Mouse (Mus musculus): ENCODE data around the gene Olfr1377. TPM values are rescaled to one million over a fixed set of nuclear protein-coding genes. Genes with fewer than 3 reads are reported as not detected.
"Not testable (repeated sequence)": the region's sequence is repeated elsewhere in the genome, so short reads cannot be mapped to it uniquely, and the experiment has no call there.

Gene Olfr1377
- total RNA-seq (2021) = not detected
- long read RNA-seq, experiment 1 = 0 reads
- long read RNA-seq, experiment 2 = 0 reads

DNA sequence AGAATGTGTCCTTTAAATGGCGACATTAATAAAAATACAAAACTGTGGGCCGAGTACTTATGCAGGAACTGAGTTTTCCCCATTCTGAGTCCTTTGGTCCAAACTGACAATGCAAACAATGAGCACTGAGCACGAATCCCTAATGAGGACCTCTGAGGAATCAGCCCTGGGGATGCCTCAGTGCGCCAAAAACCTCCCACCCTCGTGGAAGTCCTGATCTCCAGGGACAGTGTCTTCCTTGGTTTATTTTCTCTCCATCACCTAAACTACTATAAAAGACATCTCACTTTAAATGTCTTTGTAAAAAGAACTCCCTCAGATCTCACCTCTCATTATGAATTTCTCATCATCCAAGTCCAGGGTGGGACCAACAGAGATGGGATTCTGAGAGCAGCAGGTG is at the start of gene Olfr1377:
TSS of gene Olfr1377 (plus strand) at position 301 of the 400 bp plus-strand sequence.
- DNase-seq = no peak

DNA sequence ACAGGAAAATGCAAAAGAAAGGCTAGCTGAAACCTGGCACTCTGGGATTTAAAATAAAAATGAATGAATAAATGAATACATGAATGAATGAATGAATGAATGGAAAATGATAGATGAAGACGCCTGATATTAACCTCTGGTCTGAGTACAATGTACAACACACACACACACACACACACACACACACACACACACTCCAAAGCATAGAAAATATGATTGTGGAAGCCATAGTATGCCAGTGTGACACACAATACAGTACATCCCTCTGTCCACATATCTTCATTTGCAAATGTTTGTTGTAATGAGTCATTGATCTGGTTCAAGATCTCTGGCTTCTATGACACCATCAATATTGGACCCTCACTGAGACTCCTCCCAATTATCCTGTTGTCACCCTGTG is 49.7 kb upstream of the Olfr1377 start:
- no peak for DNase-seq

DNA sequence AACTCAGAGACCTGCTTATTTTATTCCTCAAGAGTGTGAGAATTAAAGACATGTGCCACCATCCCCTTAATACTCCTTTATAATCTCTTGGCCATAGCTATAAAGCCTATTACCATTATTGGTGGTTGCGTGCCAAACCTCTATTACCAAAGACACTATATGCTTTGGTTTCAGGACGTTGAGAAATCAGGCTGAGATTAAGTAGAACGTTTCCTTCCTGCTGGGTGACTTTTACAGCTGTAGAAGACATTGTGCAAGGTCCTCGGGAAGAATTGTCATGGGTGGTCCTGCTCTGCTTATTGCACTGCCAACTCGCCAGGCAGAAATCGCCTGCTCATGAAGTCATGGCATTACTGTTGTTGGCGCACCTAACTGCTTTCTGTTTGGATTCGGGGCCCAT is 43.3 kb upstream of the Olfr1377 start:
- no peak for DNase-seq

- DNase-seq = peak; percentile 16 to 23
These were observed 42.0 kb upstream of the Olfr1377 start for GRCm38 (mm10) chr11:50939621-50940366.

DNA sequence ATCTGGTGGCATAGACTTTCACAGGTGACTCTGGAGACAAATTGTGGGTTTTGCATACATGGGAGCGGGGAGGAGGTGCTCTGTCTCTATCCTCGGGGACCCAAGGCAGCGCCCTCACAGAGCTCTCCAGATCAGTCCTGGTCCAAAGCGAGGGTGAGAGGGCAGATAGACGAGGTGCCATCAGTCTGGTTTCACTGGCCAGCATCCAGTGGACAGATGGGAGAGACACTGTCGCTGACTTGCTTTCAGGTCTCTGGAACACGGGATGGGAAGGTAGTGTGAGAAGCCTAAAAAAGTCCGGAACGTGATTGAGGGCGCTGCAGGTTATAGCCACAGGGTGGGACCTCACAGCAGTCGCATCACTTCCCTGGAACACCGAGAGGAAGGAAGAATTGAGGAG is 39.4 kb upstream of the Olfr1377 start:
- DNase-seq = no peak

DNA sequence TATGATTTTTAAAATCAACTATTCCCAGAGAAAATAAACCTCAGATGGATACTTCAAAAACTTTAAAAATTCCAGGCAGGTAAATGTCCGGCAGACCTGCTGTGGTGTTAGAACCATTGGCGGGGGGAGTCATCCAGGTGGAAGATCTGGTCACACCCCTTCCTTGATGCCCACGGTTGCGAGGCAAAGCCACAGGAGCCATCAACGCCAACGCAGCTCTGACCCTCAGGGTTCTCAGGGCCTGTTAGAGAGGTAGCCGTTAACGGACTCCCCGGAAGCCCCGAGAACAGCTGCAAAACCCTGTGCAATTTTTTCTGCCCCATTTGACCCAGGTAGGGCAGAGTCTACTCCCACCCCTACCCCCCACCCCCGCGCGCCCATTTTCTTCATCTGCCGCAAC is 38.3 kb upstream of the Olfr1377 start, which contains the start of gene 4933414I15Rik:
TSS of gene 4933414I15Rik (minus strand) at position 260 of the 400 bp plus-strand sequence.
- no peak for DNase-seq

- DNase-seq = peak; percentile 36 to 43
These were observed 29.5 kb upstream of the Olfr1377 start for GRCm38 (mm10) chr11:50952290-50952689.

- no peak for DNase-seq
These were observed 28.1 kb upstream of the Olfr1377 start, which contains the start of gene Prop1 for GRCm38 (mm10) chr11:50953665-50954064. TSS of gene Prop1 (minus strand) at chr11:50953765.

GRCm38 (mm10) chr11:50964886-50965285 is 16.9 kb upstream of the Olfr1377 start:
- no peak for DNase-seq

DNA sequence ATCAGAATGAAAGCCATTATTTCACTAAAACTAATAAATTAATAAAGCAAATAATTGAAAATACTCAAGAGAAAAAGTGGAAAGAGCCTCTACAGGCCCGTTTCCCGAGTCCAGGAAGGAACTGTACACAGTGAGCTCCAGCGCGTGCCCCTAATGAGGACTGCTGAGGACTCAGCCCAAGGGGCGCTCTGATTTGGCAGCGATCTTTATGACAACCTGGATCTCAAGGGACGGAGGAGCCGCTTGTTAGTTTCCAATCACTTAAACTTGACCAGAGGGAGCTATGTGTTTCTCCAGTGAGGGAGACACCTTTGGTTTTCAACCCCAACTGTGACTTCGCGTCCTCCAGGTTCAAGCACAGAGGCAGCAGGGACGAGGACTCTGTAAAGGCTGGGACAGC is 15.5 kb upstream of the Olfr1377 start, which contains the start of gene Olfr1378:
TSS of gene Olfr1378 (plus strand) at position 301 of the 400 bp plus-strand sequence.
- DNase-seq = no peak

DNA sequence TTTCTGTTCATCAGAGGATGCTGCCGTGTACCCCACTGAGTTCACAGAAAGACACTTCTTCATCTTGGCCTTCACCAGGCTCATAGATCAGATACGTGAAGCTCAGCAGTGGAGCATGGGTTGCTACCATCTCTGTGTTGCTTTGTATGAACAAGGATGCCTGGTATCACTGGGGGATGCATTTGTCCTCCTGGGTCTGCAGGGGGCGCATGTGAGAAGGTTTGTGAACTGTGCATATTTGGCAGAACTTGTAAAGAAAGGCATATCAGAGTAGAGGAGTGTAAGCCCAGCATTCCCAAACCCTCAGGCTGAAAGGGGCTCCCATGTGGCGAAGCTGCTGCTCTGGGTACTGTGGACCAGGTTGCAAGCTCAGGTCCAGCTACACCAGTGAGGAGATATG is 4.6 kb upstream of the Olfr1377 start:
- peak; percentile 53 to 70 for DNase-seq

- no peak for DNase-seq
These were observed 21.5 kb downstream of the Olfr1377 start, which contains the start of gene Olfr51 for GRCm38 (mm10) chr11:51003296-51003695. TSS of gene Olfr51 (plus strand) at chr11:51003596.

GRCm38 (mm10) chr11:51011821-51012220 is 30.1 kb downstream of the Olfr1377 start:
- DNase-seq = peak; percentile 88 to 95

DNA sequence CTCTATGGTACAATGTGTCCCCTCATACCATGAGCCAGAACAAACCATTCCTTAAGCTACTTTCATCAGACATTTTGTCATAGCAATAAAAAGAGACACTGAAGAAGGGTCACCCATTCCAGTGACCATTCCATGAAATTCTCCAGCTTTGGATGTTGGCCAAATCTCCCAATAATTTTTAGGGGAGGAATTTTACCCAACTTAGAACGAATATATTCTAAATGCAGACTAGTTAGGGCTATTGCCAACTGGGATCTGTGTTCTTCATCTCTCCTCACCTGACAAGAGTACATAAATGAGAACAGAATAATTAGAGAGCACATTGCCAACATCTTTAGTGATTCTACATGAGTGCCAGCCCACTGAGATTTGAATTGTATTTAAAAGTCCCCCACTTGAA is 32.2 kb downstream of the Olfr1377 start, which contains the start of gene Olfr54:
TSS of gene Olfr54 (plus strand) at position 301 of the 400 bp plus-strand sequence.
- DNase-seq = no peak

GRCm38 (mm10) chr11:51016341-51016740 is 34.6 kb downstream of the Olfr1377 start:
- no peak for DNase-seq

DNA sequence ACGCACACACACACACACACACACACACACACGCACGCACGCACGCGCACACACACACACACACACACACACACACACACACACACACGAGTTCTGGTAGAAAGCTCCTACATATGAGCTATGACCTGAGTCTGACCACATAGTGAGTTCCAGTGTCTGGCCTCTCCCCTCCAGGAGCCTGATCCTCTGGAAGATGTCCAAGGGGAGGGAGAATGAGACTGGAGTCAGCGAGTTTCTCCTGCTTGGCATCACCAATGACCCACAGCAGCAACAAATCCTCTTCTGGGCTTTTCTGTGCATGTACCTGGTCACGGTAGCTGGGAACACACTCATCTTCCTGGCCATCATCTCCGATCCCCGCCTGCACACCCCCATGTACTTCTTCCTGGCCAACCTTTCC is 45.0 kb downstream of the Olfr1377 start:
- not testable (repeated sequence) for DNase-seq

GRCm38 (mm10) chr11:51029381-51029780 is 47.6 kb downstream of the Olfr1377 start:
- DNase-seq = not testable (repeated sequence)

DNA sequence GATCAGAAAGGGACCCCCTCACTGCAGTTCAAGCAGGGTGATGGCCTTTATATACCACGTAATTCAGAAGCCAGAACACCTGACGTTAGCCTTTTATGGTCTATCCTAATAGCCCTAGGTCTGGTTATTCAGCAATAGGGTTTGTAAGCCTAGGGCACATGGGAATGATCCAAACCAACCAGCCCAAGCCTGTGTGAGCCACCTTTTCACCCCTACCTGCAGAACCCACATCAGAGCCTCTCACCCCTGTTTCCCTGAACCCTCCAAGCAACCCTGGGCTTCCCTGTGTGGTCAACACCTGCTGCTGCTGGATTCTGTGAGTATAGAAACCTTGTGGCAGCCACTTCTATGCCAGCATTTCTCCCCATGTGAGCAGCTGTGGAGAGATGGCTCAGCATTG is 48.5 kb downstream of the Olfr1377 start:
- no peak for DNase-seq

GRCm38 (mm10) chr11:51032851-51033250 is 51.1 kb downstream of the Olfr1377 start:
- DNase-seq = peak in 1 of 2 experiments; percentile 23

- DNase-seq = not testable (repeated sequence)
These were observed 52.4 kb downstream of the Olfr1377 start for GRCm38 (mm10) chr11:51034141-51034540.

GRCm38 (mm10) chr11:51035951-51036350 is 54.2 kb downstream of the Olfr1377 start:
- peak; percentile 77 to 91 for DNase-seq
